Mouse (Mus musculus) left cerebral cortex, adult 11 months (tissue): Measurements from ENCODE around the gene Nle1.

Source experiments
- DNase-seq: peaks from one replicate; pipeline ENCODE4 v3.0.0; 2022; ENCODE audit warnings: low spot score

The Nle1 gene

GRCm38 (mm10) chr11:82869506-82870172, 38.6 kb downstream of the Nle1 start:
- no peak for DNase-seq

- DNase-seq = no peak
Observed at GRCm38 (mm10) chr11:82867956-82868355, 40.3 kb downstream of the Nle1 start.

GRCm38 (mm10) chr11:82866850-82867564, 41.2 kb downstream of the Nle1 start:
- DNase-seq = no peak

DNA sequence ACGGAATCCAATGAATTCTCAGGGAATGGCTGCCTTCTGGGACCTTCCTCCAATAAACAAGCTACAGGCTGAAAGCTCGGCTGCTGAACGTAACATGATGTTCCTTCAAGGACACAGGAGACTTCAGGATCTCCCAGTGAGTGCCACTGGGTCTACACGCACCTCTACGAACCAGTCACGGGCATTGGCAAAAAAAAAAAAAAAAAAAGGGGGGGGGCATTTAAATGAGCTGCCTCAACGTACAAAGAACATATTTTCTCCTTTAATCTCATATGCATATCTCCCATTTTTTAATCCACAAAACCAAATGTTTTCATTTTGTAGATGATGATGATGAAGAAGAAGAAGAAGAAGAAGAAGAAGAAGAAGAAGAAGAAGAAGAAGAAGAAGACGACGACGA, 42.3 kb downstream of the Nle1 start:
- DNase-seq = no peak

GRCm38 (mm10) chr11:82863488-82863931, 44.7 kb downstream of the Nle1 start:
- no peak for DNase-seq

DNA sequence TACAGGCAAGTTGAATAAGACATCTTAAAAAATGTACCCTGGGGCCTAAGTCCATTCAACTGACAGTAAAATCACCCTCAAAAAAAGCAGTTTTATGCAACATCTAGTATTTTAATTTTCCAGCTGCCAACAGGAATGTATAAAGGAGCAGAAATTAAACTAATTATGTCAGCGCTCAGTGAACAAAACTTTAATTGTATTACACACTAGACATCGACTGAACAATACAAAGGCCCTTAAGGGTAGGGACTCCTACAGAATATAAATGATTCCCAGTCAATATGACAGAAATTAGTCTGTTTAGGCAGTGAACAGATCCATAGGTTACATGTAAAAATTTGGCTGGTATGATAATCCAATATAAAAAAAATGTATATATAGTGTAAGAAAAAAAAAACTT, 45.2 kb downstream of the Nle1 start:
- no peak for DNase-seq

GRCm38 (mm10) chr11:82862638-82863037, 45.6 kb downstream of the Nle1 start:
- DNase-seq = no peak

DNA sequence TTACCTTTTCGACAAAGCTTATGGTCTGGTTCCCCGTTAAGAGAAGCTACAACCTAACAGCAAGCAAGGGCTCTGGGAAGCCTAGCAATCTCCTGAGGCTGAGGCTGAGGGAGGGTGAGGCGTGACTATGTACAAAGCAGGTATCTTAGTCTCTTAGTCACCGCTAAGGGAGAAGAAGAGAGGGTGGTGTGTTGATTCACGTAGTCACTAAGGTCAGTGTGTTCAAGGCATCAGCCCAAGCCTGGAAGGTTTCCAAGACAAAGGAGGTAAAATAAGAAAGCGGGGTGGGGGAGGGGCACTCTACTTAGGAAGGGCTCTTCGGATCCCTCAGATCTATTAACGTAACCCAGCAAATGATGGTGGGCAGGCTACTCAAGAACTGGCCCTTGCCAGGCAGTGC, 46.7 kb downstream of the Nle1 start:
- DNase-seq = no peak

GRCm38 (mm10) chr11:82860759-82861158, 47.5 kb downstream of the Nle1 start:
- DNase-seq = no peak

GRCm38 (mm10) chr11:82857307-82857848, 50.8 kb downstream of the Nle1 start:
- no peak for DNase-seq

DNA sequence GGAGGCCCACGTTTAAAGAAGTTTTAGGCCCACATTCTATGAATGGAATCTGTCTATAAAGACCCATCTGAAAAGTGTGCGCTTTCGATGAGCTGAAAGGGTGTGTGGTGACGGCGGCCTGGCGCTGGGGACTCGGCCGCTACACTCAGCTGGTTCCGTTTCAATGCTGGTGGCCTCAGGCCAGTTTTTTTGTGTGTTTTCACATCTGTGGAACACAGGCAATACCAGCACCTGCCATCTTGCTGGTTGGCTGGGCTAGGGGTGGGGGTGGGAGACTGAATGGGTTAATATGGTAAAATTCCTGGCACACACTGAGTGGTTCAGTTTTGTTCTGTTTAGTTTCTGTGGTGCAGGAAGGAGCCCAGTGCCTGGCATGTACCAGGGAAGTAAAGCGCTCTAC, 52.2 kb downstream of the Nle1 start:
- DNase-seq = no peak

- no peak for DNase-seq
Observed at GRCm38 (mm10) chr11:82855327-82855973, 52.8 kb downstream of the Nle1 start.

- no peak for DNase-seq
Observed at GRCm38 (mm10) chr11:82854111-82854510, 54.1 kb downstream of the Nle1 start.

GRCm38 (mm10) chr11:82852958-82853357, 55.3 kb downstream of the Nle1 start:
- DNase-seq = no peak

DNA sequence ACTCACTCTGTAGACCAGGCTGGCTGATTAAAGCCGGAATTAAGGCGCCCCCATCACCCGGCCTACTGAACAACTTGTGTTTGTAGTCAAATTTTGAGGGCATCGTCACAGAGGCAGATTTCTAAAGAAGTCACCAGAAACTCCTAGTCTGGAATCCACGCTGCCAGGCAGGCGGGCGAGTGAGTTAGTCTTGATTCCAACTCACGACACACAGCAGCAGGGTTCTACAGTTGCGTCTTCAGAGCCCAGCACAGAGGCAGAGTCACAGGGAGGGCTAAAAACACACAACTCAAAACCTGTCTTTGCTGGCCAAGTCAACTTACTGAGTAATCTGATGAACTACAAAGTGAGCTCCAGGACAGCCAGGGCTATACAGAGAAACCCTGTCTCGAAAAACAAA, 55.7 kb downstream of the Nle1 start:
- no peak for DNase-seq

- DNase-seq = no peak
Observed at GRCm38 (mm10) chr11:82852115-82852514, 56.1 kb downstream of the Nle1 start.
